ENCODE assay signal across 9 mouse cellular contexts in the genomic region with DNA sequence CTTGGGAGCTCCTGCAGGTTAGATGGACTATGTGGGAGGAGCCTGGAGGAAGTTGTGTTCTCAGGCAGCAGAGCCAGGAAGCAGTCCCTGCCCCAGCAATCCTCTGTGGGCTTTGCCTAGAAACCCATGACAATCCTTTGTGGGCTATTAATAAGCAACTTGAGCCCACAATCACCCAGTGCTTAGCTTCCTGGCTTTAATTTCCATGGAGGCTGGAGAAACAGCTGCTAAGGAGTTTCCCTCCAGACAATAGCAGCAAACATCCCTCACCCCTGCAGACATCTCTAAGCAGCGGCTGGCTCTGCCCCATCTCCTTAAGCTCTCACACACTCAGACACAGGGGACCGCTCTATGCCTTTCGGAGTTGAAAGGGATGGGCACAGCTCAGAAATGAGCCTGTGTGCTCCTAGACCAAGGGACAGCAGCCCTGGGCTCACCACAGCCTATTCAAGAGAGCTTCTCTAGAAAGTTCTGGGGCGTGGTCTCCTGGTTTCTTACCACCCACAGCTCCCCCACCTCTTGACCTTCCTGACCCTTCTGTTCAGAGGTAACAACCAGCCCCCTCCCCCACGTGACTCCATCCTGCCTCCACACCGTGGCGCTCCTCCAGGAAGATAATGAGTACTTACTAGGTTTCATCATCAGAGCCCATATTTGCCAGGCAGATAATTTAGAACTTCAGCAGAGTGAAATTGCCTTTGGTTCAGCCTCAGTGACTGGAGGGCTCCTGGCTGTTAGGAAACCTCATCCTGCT.
DNase-seq lines count a peak whose midpoint lies in the region; ATAC-seq and TF ChIP-seq lines count a peak whose summit lies in the region.
"Had no signal": no experiment of that assay in that cellular context is flagged by ENCODE, and none has a peak within 500 bp of the region (broad histone marks: within the 10 kb centered on the region; RNA-seq: fewer than 3 reads in every experiment).

No protein-coding gene starts in this region.

- H3K27ac ChIP-seq in lung, embryonic 14.5 days (ENCODE audit: low read depth): no peak overlapping the region
- no peak overlapping the region for H3K27ac ChIP-seq in embryonic facial prominence, embryonic 11.5 days (replicated peaks; ENCODE audit: low read depth, low read length)
- no peak overlapping the region for H3K27ac ChIP-seq in hindbrain, embryonic 16.5 days (ENCODE audit: low read depth, low read length)

- no peaks in the 10 kb centered on the region for H3K9me3 ChIP-seq in lung, embryonic 14.5 days (ENCODE audit: low read depth, low read length)
- H3K9me3 ChIP-seq in embryonic facial prominence, embryonic 11.5 days (replicated peaks; ENCODE audit: control insufficient read depth, low read length): no peaks in the 10 kb centered on the region
- no peaks in the 10 kb centered on the region for H3K9me3 ChIP-seq in hindbrain, embryonic 16.5 days (ENCODE audit: control insufficient read depth, low read length)

- DNase-seq in lung, embryonic 14.5 days: peak; percentile 31
- DNase-seq in lung, adult 2 months: no peak
- peak; percentile 48 for DNase-seq in embryonic facial prominence, embryonic 11.5 days (ENCODE audit: low spot score)
- peak; percentile 44 for DNase-seq in retina, embryonic 14.5 days (ENCODE audit: low spot score)
- no peak for DNase-seq in thymus, postnatal 36 days
- DNase-seq in urinary bladder, adult 2 months (ENCODE audit: low spot score): no peak
- DNase-seq in layer of hippocampus, adult 18-20 months (ENCODE audit: low spot score in 2 of 2): no peak

- H3K4me2 ChIP-seq in lung, embryonic 14.5 days: no peak overlapping the region
- no peak overlapping the region; the same call in 1 of the 2 replicates for H3K4me2 ChIP-seq in embryonic facial prominence, embryonic 11.5 days (ENCODE audit: low read depth, low read length)
- no peak overlapping the region for H3K4me2 ChIP-seq in hindbrain, embryonic 16.5 days (ENCODE audit: low read length)

- no peak overlapping the region for H3K9ac ChIP-seq in lung, embryonic 14.5 days
- H3K9ac ChIP-seq in embryonic facial prominence, embryonic 11.5 days (replicated peaks; ENCODE audit: low read length): 0 out of 2 replicates have a peak overlapping the region, but pooled peaks have one; percentile 7
- H3K9ac ChIP-seq in hindbrain, embryonic 16.5 days (ENCODE audit: low read depth, low read length): no peak overlapping the region

- TF ChIP-seq CTCF in lung, embryonic 14.5 days (IDR thresholded peaks at IDR 0.05; ENCODE audit: low read depth): no peak
- TF ChIP-seq CTCF in lung, adult 2 months (IDR thresholded peaks at IDR 0.05; ENCODE audit: insufficient read depth, low read length): no peak

- H3K4me1 ChIP-seq in lung, embryonic 14.5 days (ENCODE audit: insufficient read depth): peaks cover 18% of the 10 kb centered on the region
- no peaks in the 10 kb centered on the region for H3K4me1 ChIP-seq in lung, adult 2 months (ENCODE audit: control insufficient read depth, insufficient read depth, low read length)
- H3K4me1 ChIP-seq in embryonic facial prominence, embryonic 11.5 days (ENCODE audit: control insufficient read depth, insufficient read depth, low read length): peaks cover 5% of the 10 kb centered on the region; the same call in 1 of the 2 replicates
- peaks cover 14% of the 10 kb centered on the region for H3K4me1 ChIP-seq in hindbrain, embryonic 16.5 days (ENCODE audit: control insufficient read depth, insufficient read depth, low read depth, low read length)

- no peak for TF ChIP-seq POLR2A in lung, adult 2 months (IDR thresholded peaks at IDR 0.05; ENCODE audit: borderline replicate concordance, extremely low read depth, low read depth, low read length)

- no peak overlapping the region for H3K4me3 ChIP-seq in lung, embryonic 14.5 days (ENCODE audit: low read depth, low read length)
- no peak overlapping the region for H3K4me3 ChIP-seq in lung, adult 2 months (replicated peaks; ENCODE audit: extremely low read depth, low read depth, low read length)
- no peak overlapping the region for H3K4me3 ChIP-seq in embryonic facial prominence, embryonic 11.5 days (ENCODE audit: low read depth, low read length)
- no peak overlapping the region for H3K4me3 ChIP-seq in hindbrain, embryonic 16.5 days (ENCODE audit: low read length)
- H3K4me3 ChIP-seq: erythroblast, embryonic 14.5 days had no signal

- peaks cover 4% of the 10 kb centered on the region; the same call in 1 of the 2 replicates for H3K27me3 ChIP-seq in lung, embryonic 14.5 days (ENCODE audit: insufficient read depth, low read length)
- no peaks in the 10 kb centered on the region for H3K27me3 ChIP-seq in embryonic facial prominence, embryonic 11.5 days (ENCODE audit: control insufficient read depth, insufficient read depth, low read length)
- no peaks in the 10 kb centered on the region for H3K27me3 ChIP-seq in hindbrain, embryonic 16.5 days (replicated peaks; ENCODE audit: control insufficient read depth, insufficient read depth, low read length)

- WGBS in lung, embryonic 14.5 days: 15% methylated on average over 7 of the region's 7 CpGs
- WGBS in lung, adult 2 months: 29% methylated on average over 7 of the region's 7 CpGs
- WGBS in embryonic facial prominence, embryonic 11.5 days: 2% methylated on average over 7 of the region's 7 CpGs
- WGBS in hindbrain, embryonic 16.5 days: 10% methylated on average over 7 of the region's 7 CpGs

- no peaks in the 10 kb centered on the region for H3K36me3 ChIP-seq in lung, embryonic 14.5 days (ENCODE audit: insufficient read depth)
- no peaks in the 10 kb centered on the region for H3K36me3 ChIP-seq in embryonic facial prominence, embryonic 11.5 days (replicated peaks; ENCODE audit: control insufficient read depth, insufficient read depth, low read depth, low read length)
- no peaks in the 10 kb centered on the region for H3K36me3 ChIP-seq in hindbrain, embryonic 16.5 days (ENCODE audit: control insufficient read depth, insufficient read depth, low read length)

- ATAC-seq in lung, embryonic 14.5 days (ENCODE audit: insufficient read depth): no peak
- ATAC-seq in embryonic facial prominence, embryonic 11.5 days (replicated peaks; ENCODE audit: insufficient number of reproducible peaks, low FRiP score, low TSS enrichment, low read depth): peak; percentile 63; the same call in 1 of the 2 replicates
- 0 out of 2 replicates have a peak, but pooled peaks have one; percentile 46 for ATAC-seq in hindbrain, embryonic 16.5 days

Comparison
In these comparisons a context has a peak if more than half of its experiments do, and no peak if none do; other contexts are left out.
1. DNase-seq: peak in lung, embryonic 14.5 days (single experiment), embryonic facial prominence, embryonic 11.5 days (single experiment) and retina, embryonic 14.5 days (single experiment); none in lung, adult 2 months (single experiment), thymus, postnatal 36 days (0 of 2), urinary bladder, adult 2 months (single experiment) and layer of hippocampus, adult 18-20 months (0 of 2).